Mouse (Mus musculus): ENCODE results near the gene Top2a. TPM values are rescaled to one million over a fixed set of nuclear protein-coding genes. Genes with fewer than 3 reads are reported as not detected.

The Top2a gene
- polyA plus RNA-seq, 1 experiment from 2014 or later = 181 TPM

- DNase-seq (ENCODE audit: low spot score) = peak; percentile 9
- no peak overlapping the region for H3K4me3 ChIP-seq (ENCODE audit: low read depth, low read length)
- H3K27me3 ChIP-seq (replicated peaks; ENCODE audit: control insufficient read depth, insufficient read depth, low read length) = no peaks in the 10 kb centered on the region
- H3K9me3 ChIP-seq (ENCODE audit: control insufficient read depth, low read length) = no peaks in the 10 kb centered on the region
- 31% methylated on average over 13 of the region's 13 CpGs for WGBS
- H3K4me1 ChIP-seq (ENCODE audit: control insufficient read depth, insufficient read depth, low read length) = peaks cover 31% of the 10 kb centered on the region
- peak overlapping the region; percentile 59 for H3K27ac ChIP-seq (replicated peaks; ENCODE audit: low read depth, low read length)
- H3K9ac ChIP-seq (ENCODE audit: low read depth, low read length) = no peak overlapping the region
- peak overlapping the region; percentile 3; the same call in 1 of the 2 replicates for H3K4me2 ChIP-seq (ENCODE audit: low read depth, low read length)
- ATAC-seq (ENCODE audit: low read depth) = no peak
- peaks cover 57% of the 10 kb centered on the region for H3K36me3 ChIP-seq (ENCODE audit: control insufficient read depth, insufficient read depth, low read length)
These were observed 70.1 kb downstream of the Top2a start for GRCm38 (mm10) chr11:98953835-98954320.

GRCm38 (mm10) chr11:98953361-98953760 is 70.6 kb downstream of the Top2a start:
- no peak for DNase-seq (ENCODE audit: low spot score)
- H3K27ac ChIP-seq (replicated peaks; ENCODE audit: low read depth, low read length) = no peak overlapping the region; the same call in 1 of the 2 replicates
- 21% methylated on average over 2 of the region's 2 CpGs for WGBS
- H3K4me2 ChIP-seq (ENCODE audit: low read depth, low read length) = no peak overlapping the region
- peaks cover 57% of the 10 kb centered on the region for H3K36me3 ChIP-seq (ENCODE audit: control insufficient read depth, insufficient read depth, low read length)
- H3K9ac ChIP-seq (ENCODE audit: low read depth, low read length) = no peak overlapping the region
- H3K27me3 ChIP-seq (replicated peaks; ENCODE audit: control insufficient read depth, insufficient read depth, low read length) = no peaks in the 10 kb centered on the region
- no peaks in the 10 kb centered on the region for H3K9me3 ChIP-seq (ENCODE audit: control insufficient read depth, low read length)
- H3K4me1 ChIP-seq (ENCODE audit: control insufficient read depth, insufficient read depth, low read length) = peaks cover 31% of the 10 kb centered on the region
- no peak overlapping the region for H3K4me3 ChIP-seq (ENCODE audit: low read depth, low read length)
- no peak for ATAC-seq (ENCODE audit: low read depth)

GRCm38 (mm10) chr11:98952736-98953135 is 71.3 kb downstream of the Top2a start:
- Histone ChIP-seq H3K4me1 (ENCODE audit: control insufficient read depth, insufficient read depth, low read length) (peaks cover 33% of the 10 kb centered on the region), H3K36me3 (ENCODE audit: control insufficient read depth, insufficient read depth, low read length) (peaks cover 51% of the 10 kb centered on the region), H3K27me3 (replicated peaks; ENCODE audit: control insufficient read depth, insufficient read depth, low read length) (no peaks in the 10 kb centered on the region), H3K9ac (ENCODE audit: low read depth, low read length) (no peak overlapping the region), H3K4me2 (ENCODE audit: low read depth, low read length) (no peak overlapping the region), H3K4me3 (ENCODE audit: low read depth, low read length) (no peak overlapping the region), H3K27ac (replicated peaks; ENCODE audit: low read depth, low read length) (no peak overlapping the region), H3K9me3 (ENCODE audit: control insufficient read depth, low read length) (no peaks in the 10 kb centered on the region)
- 58% methylated on average over 2 of the region's 2 CpGs for WGBS
- DNase-seq (ENCODE audit: low spot score) (no peak), ATAC-seq (ENCODE audit: low read depth) (no peak)

GRCm38 (mm10) chr11:98952111-98952510 is 71.9 kb downstream of the Top2a start:
- no peak overlapping the region for H3K27ac ChIP-seq (replicated peaks; ENCODE audit: low read depth, low read length)
- 94% methylated on average over 1 of the region's 1 CpGs for WGBS
- no peak for DNase-seq (ENCODE audit: low spot score)

GRCm38 (mm10) chr11:98951026-98951906 is 72.7 kb downstream of the Top2a start:
- Histone ChIP-seq H3K9ac (ENCODE audit: low read depth, low read length) (peak overlapping the region; percentile 17; the same call in 1 of the 2 replicates), H3K9me3 (ENCODE audit: control insufficient read depth, low read length) (no peaks in the 10 kb centered on the region), H3K4me3 (ENCODE audit: low read depth, low read length) (no peak overlapping the region), H3K27ac (replicated peaks; ENCODE audit: low read depth, low read length) (peak overlapping the region; percentile 59), H3K4me2 (ENCODE audit: low read depth, low read length) (peak overlapping the region; percentile 21), H3K36me3 (ENCODE audit: control insufficient read depth, insufficient read depth, low read length) (peaks cover 37% of the 10 kb centered on the region), H3K27me3 (replicated peaks; ENCODE audit: control insufficient read depth, insufficient read depth, low read length) (no peaks in the 10 kb centered on the region), H3K4me1 (ENCODE audit: control insufficient read depth, insufficient read depth, low read length) (peaks cover 38% of the 10 kb centered on the region)
- DNase-seq (ENCODE audit: low spot score) = peak; percentile 80
- 0 out of 2 replicates have a peak, but pooled peaks have one; percentile 13 for ATAC-seq (ENCODE audit: low read depth)
- 60% methylated on average over 8 of the region's 16 CpGs for WGBS

More at GRCm38 (mm10) chr11:98952111-98952510, 71.9 kb downstream of the Top2a start:
- Histone ChIP-seq H3K4me1 (ENCODE audit: control insufficient read depth, insufficient read depth, low read length) (peaks cover 38% of the 10 kb centered on the region), H3K4me3 (ENCODE audit: low read depth, low read length) (no peak overlapping the region), H3K9ac (ENCODE audit: low read depth, low read length) (no peak overlapping the region), H3K4me2 (ENCODE audit: low read depth, low read length) (no peak overlapping the region), H3K36me3 (ENCODE audit: control insufficient read depth, insufficient read depth, low read length) (peaks cover 45% of the 10 kb centered on the region), H3K27me3 (replicated peaks; ENCODE audit: control insufficient read depth, insufficient read depth, low read length) (no peaks in the 10 kb centered on the region), H3K9me3 (ENCODE audit: control insufficient read depth, low read length) (no peaks in the 10 kb centered on the region)
- no peak for ATAC-seq (ENCODE audit: low read depth)

GRCm38 (mm10) chr11:98950484-98950883 is 73.5 kb downstream of the Top2a start:
- no peak overlapping the region for H3K4me3 ChIP-seq (ENCODE audit: low read depth, low read length)
- H3K4me2 ChIP-seq (ENCODE audit: low read depth, low read length) = no peak overlapping the region
- H3K27me3 ChIP-seq (replicated peaks; ENCODE audit: control insufficient read depth, insufficient read depth, low read length) = no peaks in the 10 kb centered on the region
- ATAC-seq (ENCODE audit: low read depth) (no peak), DNase-seq (ENCODE audit: low spot score) (peak; percentile 0)
- 85% methylated on average over 7 of the region's 9 CpGs for WGBS
- H3K9me3 ChIP-seq (ENCODE audit: control insufficient read depth, low read length) = no peaks in the 10 kb centered on the region
- peaks cover 44% of the 10 kb centered on the region for H3K4me1 ChIP-seq (ENCODE audit: control insufficient read depth, insufficient read depth, low read length)
- no peak overlapping the region for H3K9ac ChIP-seq (ENCODE audit: low read depth, low read length)
- no peak overlapping the region for H3K27ac ChIP-seq (replicated peaks; ENCODE audit: low read depth, low read length)
- peaks cover 32% of the 10 kb centered on the region for H3K36me3 ChIP-seq (ENCODE audit: control insufficient read depth, insufficient read depth, low read length)

- H3K36me3 ChIP-seq (ENCODE audit: control insufficient read depth, insufficient read depth, low read length) = peaks cover 32% of the 10 kb centered on the region
- 77% methylated on average over 5 of the region's 7 CpGs for WGBS
- peaks cover 44% of the 10 kb centered on the region for H3K4me1 ChIP-seq (ENCODE audit: control insufficient read depth, insufficient read depth, low read length)
- DNase-seq (ENCODE audit: low spot score) (no peak), ATAC-seq (ENCODE audit: low read depth) (no peak)
- 0 out of 2 replicates have a peak overlapping the region, but pooled peaks have one; percentile 21 for H3K27ac ChIP-seq (replicated peaks; ENCODE audit: low read depth, low read length)
- H3K4me2 ChIP-seq (ENCODE audit: low read depth, low read length) = no peak overlapping the region
- no peak overlapping the region for H3K9ac ChIP-seq (ENCODE audit: low read depth, low read length)
- no peaks in the 10 kb centered on the region for H3K27me3 ChIP-seq (replicated peaks; ENCODE audit: control insufficient read depth, insufficient read depth, low read length)
- H3K9me3 ChIP-seq (ENCODE audit: control insufficient read depth, low read length) = no peaks in the 10 kb centered on the region
- H3K4me3 ChIP-seq (ENCODE audit: low read depth, low read length) = no peak overlapping the region
These were observed 74.0 kb downstream of the Top2a start for GRCm38 (mm10) chr11:98949958-98950460.

- peaks cover 32% of the 10 kb centered on the region for H3K36me3 ChIP-seq (ENCODE audit: control insufficient read depth, insufficient read depth, low read length)
- no peak overlapping the region for H3K4me3 ChIP-seq (ENCODE audit: low read depth, low read length)
- no peak overlapping the region for H3K4me2 ChIP-seq (ENCODE audit: low read depth, low read length)
- H3K9me3 ChIP-seq (ENCODE audit: control insufficient read depth, low read length) = no peaks in the 10 kb centered on the region
- 66% methylated on average over 12 of the region's 12 CpGs for WGBS
- 0 out of 2 replicates have a peak overlapping the region, but pooled peaks have one; percentile 21 for H3K27ac ChIP-seq (replicated peaks; ENCODE audit: low read depth, low read length)
- DNase-seq (ENCODE audit: low spot score) (peak; percentile 4), ATAC-seq (ENCODE audit: low read depth) (no peak)
- H3K9ac ChIP-seq (ENCODE audit: low read depth, low read length) = no peak overlapping the region
- H3K27me3 ChIP-seq (replicated peaks; ENCODE audit: control insufficient read depth, insufficient read depth, low read length) = no peaks in the 10 kb centered on the region
- peaks cover 44% of the 10 kb centered on the region for H3K4me1 ChIP-seq (ENCODE audit: control insufficient read depth, insufficient read depth, low read length)
These were observed 74.6 kb downstream of the Top2a start for GRCm38 (mm10) chr11:98949242-98949957.
